Mouse (Mus musculus) frontal cortex, postnatal 25 days (tissue): ENCODE results near the gene Tcl1b3.

ENCODE experiments used
- DNase-seq, 2 experiments: peaks; one replicate each; pipeline ENCODE4 v3.0.0; 2022; ENCODE audit warnings: low spot score in 2 of 2

The Tcl1b3 gene

GRCm38 (mm10) chr12:105234362-105234761 lies 43.5 kb downstream of the Tcl1b3 start:
- no peak for DNase-seq

GRCm38 (mm10) chr12:105235091-105235490 lies 44.2 kb downstream of the Tcl1b3 start:
- no peak for DNase-seq

GRCm38 (mm10) chr12:105239060-105239459 lies 48.2 kb downstream of the Tcl1b3 start:
- no peak for DNase-seq
